In the genomic region with DNA sequence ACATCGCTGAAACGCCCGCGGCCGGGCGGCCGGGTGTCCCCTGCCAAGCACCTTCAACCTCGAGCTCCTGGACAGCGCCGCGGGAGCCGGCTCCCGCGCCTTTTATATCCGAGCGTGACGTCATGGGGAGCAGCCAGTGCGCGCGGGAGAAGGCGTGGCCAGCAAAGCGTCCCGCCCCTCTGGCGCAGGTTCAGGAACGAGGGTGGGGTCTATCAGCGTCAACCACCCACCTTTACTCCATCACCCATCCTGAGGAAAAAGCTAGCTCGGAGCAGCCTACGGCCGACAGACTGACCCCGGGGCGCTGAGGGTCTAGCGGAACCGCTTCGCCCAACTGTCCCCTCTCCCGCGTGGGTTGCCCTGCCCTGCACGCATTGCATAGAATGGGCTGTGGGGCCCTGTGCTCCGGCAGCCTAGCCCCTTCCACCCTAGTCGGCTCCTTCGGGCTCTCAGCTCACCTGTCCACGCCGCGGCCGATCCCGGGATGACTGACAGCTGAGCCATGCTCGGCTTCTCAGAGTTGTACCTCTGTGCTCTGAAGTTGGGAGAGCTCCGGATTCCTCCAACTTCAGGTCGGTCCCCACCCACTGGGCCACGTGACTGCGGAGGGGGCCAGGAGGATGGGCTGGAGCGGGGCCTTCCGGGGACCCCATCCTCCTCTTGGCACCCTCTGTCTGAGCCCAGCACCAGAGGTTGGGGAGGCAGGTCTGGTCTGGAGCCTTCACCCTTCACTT, we compare ENCODE assay signal across 8 mouse cellular contexts. TPM values are rescaled to one million over a fixed set of nuclear protein-coding genes. Genes with fewer than 3 reads are reported as not detected.
DNase-seq lines count a peak whose midpoint lies in the region; ATAC-seq lines count a peak whose summit lies in the region.

A gene (minus strand): TSS at position 556 of the 734 bp plus-strand sequence.

- peak within 1 kb of the TSS; percentile 61 for H3K9ac ChIP-seq in forebrain, embryonic 13.5 days
- H3K9ac ChIP-seq in liver, embryonic 15.5 days, result peak within 1 kb of the TSS; percentile 40; the same call in 1 of the 2 replicates
- peak within 1 kb of the TSS; percentile 65 for H3K9ac ChIP-seq in neural tube, embryonic 13.5 days

- peak within 1 kb of the TSS; percentile 54 for H3K4me3 ChIP-seq in forebrain, embryonic 13.5 days
- peak within 1 kb of the TSS; percentile 55 for H3K4me3 ChIP-seq in liver, embryonic 15.5 days (replicated peaks)
- H3K4me3 ChIP-seq in neural tube, embryonic 13.5 days, result peak within 1 kb of the TSS; percentile 51

- WGBS in forebrain, embryonic 13.5 days, result 1% methylated on average over 44 of the region's 52 CpGs
- 3% methylated on average over 52 of the region's 52 CpGs for WGBS in liver, embryonic 15.5 days (ENCODE audit: insufficient replicate concordance)
- 2% methylated on average over 52 of the region's 52 CpGs for WGBS in neural tube, embryonic 13.5 days

- no peak within 1 kb of the TSS for H3K27ac ChIP-seq in forebrain, embryonic 13.5 days
- H3K27ac ChIP-seq in liver, embryonic 15.5 days (replicated peaks), result no peak within 1 kb of the TSS
- H3K27ac ChIP-seq in neural tube, embryonic 13.5 days (replicated peaks), result no peak within 1 kb of the TSS

- H3K9me3 ChIP-seq in forebrain, embryonic 13.5 days (replicated peaks), result no peaks in the 10 kb centered on the region
- no peaks in the 10 kb centered on the region for H3K9me3 ChIP-seq in liver, embryonic 15.5 days (replicated peaks)
- no peaks in the 10 kb centered on the region for H3K9me3 ChIP-seq in neural tube, embryonic 13.5 days

- intact Hi-C loops in heart, postnatal 10 days (cut with DNase I), result no loop called here

- DNase-seq in ES-CJ7 (ENCODE audit: low read depth, low spot score), result peak; percentile 77
- DNase-seq in heart, postnatal 10 days, result peak; percentile 60 to 70
- peak; percentile 67 to 85 for DNase-seq in kidney, postnatal 36 days
- peak; percentile 21 to 35 for DNase-seq in thymus, adult 18-20 months

- peaks cover 57% of the 10 kb centered on the region for H3K27me3 ChIP-seq in forebrain, embryonic 13.5 days
- H3K27me3 ChIP-seq in liver, embryonic 15.5 days, result peaks cover 74% of the 10 kb centered on the region
- peaks cover 58% of the 10 kb centered on the region for H3K27me3 ChIP-seq in neural tube, embryonic 13.5 days

- ATAC-seq in cerebellum, adult (ENCODE audit: insufficient number of reproducible peaks, low FRiP score, low TSS enrichment), result peak; percentile 66
- peak; percentile 86 for ATAC-seq in forebrain, embryonic 13.5 days
- ATAC-seq in liver, embryonic 15.5 days (ENCODE audit: insufficient read depth), result peak; percentile 80
- peak; percentile 91 for ATAC-seq in neural tube, embryonic 13.5 days (ENCODE audit: low read depth)

- H3K4me2 ChIP-seq in forebrain, embryonic 13.5 days, result peak within 1 kb of the TSS; percentile 97
- peak within 1 kb of the TSS; percentile 88 for H3K4me2 ChIP-seq in liver, embryonic 15.5 days
- peak within 1 kb of the TSS; percentile 98 for H3K4me2 ChIP-seq in neural tube, embryonic 13.5 days

- H3K36me3 ChIP-seq in forebrain, embryonic 13.5 days (ENCODE audit: poor library complexity, severe bottlenecking), result no peaks in the 10 kb centered on the region
- no peaks in the 10 kb centered on the region for H3K36me3 ChIP-seq in liver, embryonic 15.5 days (replicated peaks)
- no peaks in the 10 kb centered on the region for H3K36me3 ChIP-seq in neural tube, embryonic 13.5 days

- H3K4me1 ChIP-seq in forebrain, embryonic 13.5 days, result peaks cover 12% of the 10 kb centered on the region
- H3K4me1 ChIP-seq in liver, embryonic 15.5 days (replicated peaks), result peaks cover 16% of the 10 kb centered on the region
- H3K4me1 ChIP-seq in neural tube, embryonic 13.5 days (replicated peaks), result peaks cover 15% of the 10 kb centered on the region

RNA-seq across cellular contexts. Expression of the gene that starts here (rescaled TPM):
- 2.7 TPM in 2 replicates for polyA plus RNA-seq in forebrain, embryonic 13.5 days (2015; fragmentation: Nextera tagmentation; extraction: Ambion mirVana)
- under 1 TPM; 0.30 to 0.34 TPM for total RNA-seq in heart, postnatal 10 days (2021)
- polyA plus RNA-seq in liver, embryonic 15.5 days (2015; fragmentation: Nextera tagmentation; extraction: Ambion mirVana), result 0.23 and 0.28 TPM in 2 replicates
- polyA plus RNA-seq in neural tube, embryonic 13.5 days (2015; fragmentation: Nextera tagmentation; extraction: Ambion mirVana), result 4.7 and 5.0 TPM in 2 replicates

Comparison
In these comparisons a context has a peak if more than half of its experiments do, and no peak if none do; other contexts are left out.
1. Peak in DNase-seq in heart, postnatal 10 days; RNA of the gene not detected or under 1 TPM.
2. Peak in ATAC-seq, H3K4me3 ChIP-seq, H3K9ac ChIP-seq and H3K4me2 ChIP-seq in liver, embryonic 15.5 days; RNA of the gene not detected or under 1 TPM.